Mouse (Mus musculus) liver, adult 2 months (tissue): ENCODE data around the gene Rgs12. TPM values are rescaled to one million over a fixed set of nuclear protein-coding genes. Genes with fewer than 3 reads are reported as not detected.

Source experiments
- DNase-seq: peaks from one replicate; pipeline ENCODE4 v3.0.0-alpha.2; 2011; ENCODE audit warnings: low read depth, low spot score; ENCODE audit errors: extremely low read depth
- H3K27ac ChIP-seq: fragments of 200-500 bp; replicated peaks from 2 replicates; pipeline ENCODE4 v1.5.1; 2012; ENCODE audit warnings: low read depth, mild to moderate bottlenecking, control low read depth, inconsistent platforms, low read length; ENCODE audit not compliant: insufficient read depth
- H3K27me3 ChIP-seq: fragments of 200-500 bp; 2 replicates; pipeline ENCODE4 v1.6.1; 2012; ENCODE audit warnings: mild to moderate bottlenecking, moderate library complexity, low read length, inconsistent platforms; ENCODE audit not compliant: control insufficient read depth, insufficient read depth
- H3K36me3 ChIP-seq: fragments of 200-500 bp; 2 replicates; pipeline ENCODE4 v1.6.1; 2012; ENCODE audit warnings: low read length, inconsistent platforms; ENCODE audit not compliant: control insufficient read depth, insufficient read depth
- H3K4me1 ChIP-seq: fragments of 200-500 bp; 2 replicates; pipeline ENCODE4 v1.6.1; 2011; ENCODE audit warnings: low read length; ENCODE audit not compliant: control insufficient read depth, insufficient read depth
- H3K4me3 ChIP-seq: fragments of 200-500 bp; 2 replicates; pipeline ENCODE4 v1.5.1; 2011; ENCODE audit warnings: low read depth, mild to moderate bottlenecking, control low read depth, low read length, moderate library complexity; ENCODE audit not compliant: insufficient read depth
- H3K79me2 ChIP-seq: fragments of 200-500 bp; 2 replicates; pipeline ENCODE4 v1.6.1; 2012; ENCODE audit warnings: inconsistent platforms, mild to moderate bottlenecking, low read length, moderate library complexity; ENCODE audit not compliant: control insufficient read depth, insufficient read depth
- H3K9ac ChIP-seq: fragments of 200-500 bp; 2 replicates; pipeline ENCODE4 v1.6.1; 2012; ENCODE audit warnings: low read depth, mild to moderate bottlenecking, control low read depth, inconsistent platforms, low read length
- CTCF ChIP-seq: fragments of 200-500 bp; IDR thresholded peaks from 2 replicates; pipeline ENCODE4 v1.5.1; 2011; ENCODE audit warnings: low read depth, low read length, control low read depth
- POLR2A ChIP-seq: fragments of 200-500 bp; IDR thresholded peaks from 2 replicates; pipeline ENCODE4 v1.6.1; 2011; ENCODE audit warnings: low read length, control low read depth; ENCODE audit not compliant: insufficient read depth; ENCODE audit errors: extremely low read depth
- whole genome bisulfite sequencing: fragments of 180-500 bp; shearing (Covaris S2); methylation state at CpG from one replicate; pipeline ENCODE4 v1.1.7; 2018; 5-methylcytosine and 5-hydroxymethylcytosine counted together
- polyA plus RNA-seq: library from polyadenylated mRNA; depleted of rRNA; stranded (reverse); fragments of >200 nt; gene quantifications from 2 replicates; pipeline ENCODE4 v1.2.3, GENCODE M21; 2012
- total RNA-seq: library from RNA; depleted of rRNA; stranded (reverse); fragments of >200 nt; gene quantifications from 2 replicates; pipeline ENCODE4 v1.2.3, GENCODE M21; 2014

The Rgs12 gene
- total and polyA plus RNA-seq, 2 experiments, result 4.7 to 6.3 TPM

DNA sequence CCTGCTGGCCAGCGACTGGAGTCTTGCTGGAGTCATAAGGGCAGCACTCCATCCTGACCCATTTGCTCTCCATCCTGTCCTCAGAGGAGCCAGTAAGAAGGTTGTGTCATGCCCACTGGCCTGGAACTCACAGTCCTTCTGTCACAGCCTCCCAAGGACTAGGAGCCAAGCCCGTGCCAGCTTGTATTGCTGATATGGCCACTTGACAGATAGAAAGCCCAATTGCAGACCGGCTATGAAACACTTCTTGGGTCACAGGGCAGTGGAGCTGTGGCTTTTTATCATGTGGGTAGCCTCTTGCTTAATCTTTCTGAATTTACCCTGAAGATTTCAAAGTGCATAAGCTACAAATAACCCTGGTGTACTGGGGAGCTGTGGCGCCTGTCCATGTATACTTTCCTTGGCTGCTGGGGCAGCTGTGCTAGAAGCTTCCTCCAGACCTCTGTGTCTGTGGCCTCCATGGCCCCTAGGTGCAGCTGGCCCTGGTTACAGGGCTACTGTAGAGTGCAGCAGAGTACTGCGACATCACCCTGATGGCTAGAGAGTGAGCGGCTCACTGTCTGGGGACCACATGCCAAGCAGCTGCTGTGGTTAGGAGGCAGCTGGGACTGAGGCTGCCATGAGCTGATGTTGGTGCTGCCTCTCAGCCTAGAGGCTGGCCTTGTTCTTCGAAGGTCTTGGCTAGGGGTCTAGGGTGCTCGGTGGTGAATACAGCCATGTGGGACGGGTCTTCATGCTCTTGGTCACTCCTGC is 27.5 kb downstream of the Rgs12 start:
- 70% methylated on average over 9 of the region's 9 CpGs for WGBS
- no peaks in the 10 kb centered on the region for H3K36me3 ChIP-seq
- H3K79me2 ChIP-seq, result no peaks in the 10 kb centered on the region
- peak; percentile 85 for DNase-seq
- H3K4me1 ChIP-seq, result peaks cover 8% of the 10 kb centered on the region
- no peak overlapping the region for H3K27ac ChIP-seq
- no peak overlapping the region for H3K9ac ChIP-seq
- H3K4me3 ChIP-seq, result no peak overlapping the region
- TF ChIP-seq POLR2A (no peak), CTCF (no peak)
- H3K27me3 ChIP-seq, result no peaks in the 10 kb centered on the region

DNA sequence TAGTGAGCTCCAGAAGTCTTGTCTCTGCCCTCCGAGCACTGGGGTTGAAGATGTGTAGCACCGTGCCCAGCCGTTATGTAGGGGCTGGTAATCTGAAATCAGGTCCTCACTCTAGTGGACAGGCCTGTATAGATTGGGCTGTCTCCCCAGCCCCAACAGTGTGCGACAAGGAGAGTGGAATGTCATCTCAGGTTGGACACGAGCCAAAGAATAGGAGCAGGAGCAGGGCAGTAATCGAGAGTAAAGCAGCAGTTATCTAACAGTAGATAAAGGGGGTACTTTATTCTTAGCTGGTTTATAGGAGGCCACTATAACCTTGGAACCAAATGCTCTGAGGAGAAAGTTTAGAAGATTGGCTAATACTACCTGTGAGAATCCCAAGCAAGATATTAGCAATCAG is 30.9 kb downstream of the Rgs12 start:
- H3K9ac ChIP-seq, result no peak overlapping the region
- DNase-seq, result no peak
- no peak overlapping the region for H3K27ac ChIP-seq
- H3K27me3 ChIP-seq, result no peaks in the 10 kb centered on the region
- TF ChIP-seq POLR2A (no peak), CTCF (no peak)
- H3K4me3 ChIP-seq, result no peak overlapping the region
- peaks cover 3% of the 10 kb centered on the region for H3K4me1 ChIP-seq
- H3K79me2 ChIP-seq, result no peaks in the 10 kb centered on the region
- WGBS, result 76% methylated on average over 6 of the region's 6 CpGs
- H3K36me3 ChIP-seq, result no peaks in the 10 kb centered on the region

GRCm38 (mm10) chr5:34981734-34982133 is 32.5 kb downstream of the Rgs12 start:
- H3K79me2 ChIP-seq, result no peaks in the 10 kb centered on the region
- 82% methylated on average over 3 of the region's 3 CpGs for WGBS
- no peaks in the 10 kb centered on the region for H3K27me3 ChIP-seq
- TF ChIP-seq CTCF (no peak), POLR2A (no peak)
- no peak overlapping the region for H3K4me3 ChIP-seq
- H3K4me1 ChIP-seq, result peaks cover 3% of the 10 kb centered on the region
- no peaks in the 10 kb centered on the region for H3K36me3 ChIP-seq
- H3K9ac ChIP-seq, result no peak overlapping the region
- no peak for DNase-seq
- no peak overlapping the region for H3K27ac ChIP-seq

GRCm38 (mm10) chr5:34984933-34985332 is 35.7 kb downstream of the Rgs12 start:
- WGBS, result 75% methylated on average over 2 of the region's 2 CpGs
- H3K27ac ChIP-seq, result no peak overlapping the region

DNA sequence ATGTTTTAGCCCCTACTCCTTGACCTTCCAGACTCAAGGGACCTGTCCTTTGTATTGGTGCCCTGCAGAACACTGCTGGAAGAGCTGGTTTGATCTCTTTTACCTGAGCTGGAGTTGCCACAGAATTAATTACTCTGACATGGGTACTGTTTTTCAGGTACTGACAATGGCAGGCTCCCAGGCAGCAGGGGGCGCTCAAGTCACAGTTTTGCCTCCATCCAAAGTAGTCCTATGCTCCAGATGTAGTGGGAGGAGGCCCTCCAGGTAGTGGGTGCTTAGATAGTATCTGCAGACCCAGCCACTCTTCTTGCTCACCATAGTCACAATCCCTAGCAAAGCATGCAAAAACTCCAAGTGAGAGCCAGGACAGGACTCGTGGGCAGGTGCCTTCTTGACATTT is 36.6 kb downstream of the Rgs12 start:
- Histone ChIP-seq H3K27ac (no peak overlapping the region), H3K4me3 (no peak overlapping the region), H3K79me2 (no peaks in the 10 kb centered on the region), H3K27me3 (no peaks in the 10 kb centered on the region), H3K36me3 (no peaks in the 10 kb centered on the region), H3K9ac (no peak overlapping the region), H3K4me1 (no peaks in the 10 kb centered on the region)
- TF ChIP-seq POLR2A (no peak), CTCF (peak; percentile 97)
- WGBS, result 42% methylated on average over 2 of the region's 2 CpGs
- DNase-seq, result peak; percentile 53

More at GRCm38 (mm10) chr5:34984933-34985332, 35.7 kb downstream of the Rgs12 start:
- H3K27me3 ChIP-seq, result no peaks in the 10 kb centered on the region
- H3K79me2 ChIP-seq, result no peaks in the 10 kb centered on the region
- no peak overlapping the region for H3K4me3 ChIP-seq
- no peaks in the 10 kb centered on the region for H3K4me1 ChIP-seq
- no peak overlapping the region for H3K9ac ChIP-seq
- no peak for DNase-seq
- no peaks in the 10 kb centered on the region for H3K36me3 ChIP-seq
- TF ChIP-seq POLR2A (no peak), CTCF (no peak)

DNA sequence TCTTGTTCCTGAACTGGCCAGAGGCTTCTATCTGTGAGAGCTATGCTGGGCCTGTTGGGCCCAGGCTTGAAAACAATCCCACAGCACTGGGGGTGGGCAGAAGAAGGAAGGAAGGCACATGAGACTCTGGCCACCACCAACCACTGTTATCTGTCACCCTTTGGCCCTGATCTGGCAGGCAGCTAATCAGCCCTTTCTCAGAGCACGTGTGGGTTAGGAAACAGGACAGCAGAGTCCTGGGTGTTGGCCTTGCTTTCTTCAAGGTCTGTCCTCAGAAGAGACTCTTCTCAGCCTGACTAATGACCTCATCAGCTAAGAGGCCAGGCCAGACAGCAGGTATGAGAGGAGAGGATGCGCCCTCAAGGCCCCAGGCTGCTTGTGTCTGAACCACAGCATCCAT is 38.2 kb downstream of the Rgs12 start:
- no peak overlapping the region for H3K9ac ChIP-seq
- H3K4me3 ChIP-seq, result no peak overlapping the region
- no peak overlapping the region for H3K27ac ChIP-seq
- no peaks in the 10 kb centered on the region for H3K36me3 ChIP-seq
- H3K79me2 ChIP-seq, result no peaks in the 10 kb centered on the region
- no peaks in the 10 kb centered on the region for H3K4me1 ChIP-seq
- 56% methylated on average over 2 of the region's 2 CpGs for WGBS
- no peak for DNase-seq
- TF ChIP-seq POLR2A (no peak), CTCF (no peak)
- H3K27me3 ChIP-seq, result no peaks in the 10 kb centered on the region
